Mouse (Mus musculus): ENCODE measurements at regions not wholly inside any gene's neighbourhood (a gene's known extent, or its start where the extent isn't known, plus 50 kb on each side); places are given as distances from the start of the nearest gene placed in this dataset.

DNA sequence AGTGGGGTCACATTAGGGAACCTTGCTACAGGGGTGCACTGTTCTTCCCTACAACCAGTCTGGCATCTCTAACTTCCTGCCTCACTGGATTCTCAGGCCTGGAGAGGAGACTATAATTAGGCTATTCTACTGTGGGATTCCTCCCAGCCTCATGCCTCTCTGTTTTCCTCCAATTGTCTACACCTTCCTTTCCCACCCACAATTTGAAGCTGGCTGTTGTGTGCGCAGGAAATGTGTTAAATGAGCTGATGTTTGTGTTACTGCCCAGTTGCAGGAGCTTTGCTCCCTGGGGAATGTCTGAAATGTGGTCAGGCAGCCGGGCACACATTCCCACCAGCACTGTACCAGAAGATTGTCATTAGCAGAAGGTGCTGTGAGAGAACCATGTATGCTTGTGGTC, 150.6 kb upstream of the Ctnnb1 start:
- no peak for TF ChIP-seq CHD1 (IDR thresholded peaks at IDR 0.05; ENCODE audit: low read depth, low read length)
- TF ChIP-seq POLR2A (IDR thresholded peaks at IDR 0.05; ENCODE audit: control insufficient read depth in 1 of 2, insufficient read depth in 1 of 2, low read depth in 1 of 2, low read length in 2 of 2, poor library complexity in 1 of 2): no peak
- no peak for TF ChIP-seq MYB (IDR thresholded peaks at IDR 0.05; ENCODE audit: low read depth, low read length)
